Mouse (Mus musculus) midbrain, embryonic 14.5 days (tissue): ENCODE results near the gene Kyat1. TPM values are rescaled to one million over a fixed set of nuclear protein-coding genes. Genes with fewer than 3 reads are reported as not detected.
"Not testable (repeated sequence)": the region's sequence is repeated elsewhere in the genome, so short reads cannot be mapped to it uniquely, and the experiment has no call there.

ENCODE experiments used
- ATAC-seq: fragments of 200-750 bp; cut with Nextera tagmentation; 2 replicates; pipeline ENCODE4 v1.8.0; 2017; ENCODE audit warnings: moderate number of reproducible peaks, moderate library complexity; ENCODE audit not compliant: low FRiP score, low TSS enrichment
- DNase-seq: peaks from one replicate; pipeline ENCODE4 v3.0.0-alpha.2; 2015
- H3K27ac ChIP-seq: fragments of 300-500 bp; sonication (generic); replicated peaks from 2 replicates; pipeline ENCODE4 v1.5.1; 2014; ENCODE audit warnings: mild to moderate bottlenecking, low read depth, low read length, moderate library complexity
- H3K27me3 ChIP-seq: fragments of 300-500 bp; sonication (generic); 2 replicates; pipeline ENCODE4 v1.6.1; 2014; ENCODE audit warnings: low read length, control low read depth, mixed read lengths; ENCODE audit not compliant: control insufficient read depth, insufficient read depth
- H3K36me3 ChIP-seq: fragments of 300-500 bp; sonication (generic); 2 replicates; pipeline ENCODE4 v1.6.1; 2014; ENCODE audit warnings: low read length, control low read depth; ENCODE audit not compliant: control insufficient read depth, insufficient read depth
- H3K4me1 ChIP-seq: fragments of 300-500 bp; sonication (generic); 2 replicates; pipeline ENCODE4 v1.6.1; 2014; ENCODE audit warnings: mild to moderate bottlenecking, antibody characterized with exemption, low read length, control low read depth; ENCODE audit not compliant: control insufficient read depth, insufficient read depth
- H3K4me2 ChIP-seq: fragments of 300-500 bp; sonication (generic); 2 replicates; pipeline ENCODE4 v1.6.1; 2014; ENCODE audit warnings: mild to moderate bottlenecking, low read length, moderate library complexity
- H3K4me3 ChIP-seq: fragments of 300-500 bp; sonication (generic); replicated peaks from 2 replicates; pipeline ENCODE4 v1.5.1; 2014; ENCODE audit warnings: low read depth, low read length
- H3K9ac ChIP-seq: fragments of 300-500 bp; sonication (generic); replicated peaks from 2 replicates; pipeline ENCODE4 v1.6.1; 2014; ENCODE audit warnings: mild to moderate bottlenecking, low read length, moderate library complexity
- H3K9me3 ChIP-seq: fragments of 300-500 bp; sonication (generic); 2 replicates; pipeline ENCODE4 v1.6.1; 2016; ENCODE audit warnings: low read length, control low read depth, mixed read lengths; ENCODE audit not compliant: control insufficient read depth
- WGBS: fragments of 180-500 bp; shearing (Covaris S2); extraction: QIAGEN DNeasy Blood & Tissue Kit; methylation state at CpG from one replicate; pipeline ENCODE4 v1.1.7; 2014; 5-methylcytosine and 5-hydroxymethylcytosine counted together
- polyA plus RNA-seq: library from polyadenylated mRNA; unstranded; fragments of >200 nt; fragmentation: Nextera tagmentation; extraction: Ambion mirVana; gene quantifications from 2 replicates; pipeline ENCODE4 v1.2.1, GENCODE M21; 2014

Kyat1 gene
- polyA plus RNA-seq, 1 experiment from 2014 or later, result 15.3 TPM

DNA sequence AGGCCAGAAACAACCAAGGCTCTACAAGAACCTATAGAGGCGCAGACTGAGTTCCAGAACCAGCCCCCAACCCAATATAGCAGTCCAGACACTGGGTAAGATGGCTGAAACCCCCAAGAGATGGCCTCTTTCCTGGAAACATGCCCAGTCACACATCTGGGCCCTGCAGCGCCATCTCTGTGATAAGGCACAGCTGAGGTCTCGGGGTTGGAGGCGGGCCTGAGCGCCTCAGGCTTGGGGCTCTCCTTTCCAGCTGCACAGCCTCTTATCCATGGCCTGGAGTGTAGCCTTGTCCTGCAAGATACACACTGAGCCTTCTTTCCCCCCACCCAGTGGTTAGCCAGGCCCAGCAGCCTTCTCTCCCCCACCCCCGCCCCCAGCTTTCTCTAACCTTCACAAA is 20.4 kb downstream of the Kyat1 start:
- no peak for ATAC-seq
- no peak overlapping the region for H3K4me3 ChIP-seq
- no peak overlapping the region for H3K9ac ChIP-seq
- no peak overlapping the region for H3K27ac ChIP-seq
- H3K9me3 ChIP-seq, result no peaks in the 10 kb centered on the region
- H3K4me2 ChIP-seq, result no peak overlapping the region
- H3K27me3 ChIP-seq, result no peaks in the 10 kb centered on the region
- H3K4me1 ChIP-seq, result no peaks in the 10 kb centered on the region
- no peak for DNase-seq
- 0 out of 2 replicates have a peak, but pooled peaks cover 9% of the 10 kb centered on the region for H3K36me3 ChIP-seq
- 93% methylated on average over 6 of the region's 6 CpGs for WGBS

DNA sequence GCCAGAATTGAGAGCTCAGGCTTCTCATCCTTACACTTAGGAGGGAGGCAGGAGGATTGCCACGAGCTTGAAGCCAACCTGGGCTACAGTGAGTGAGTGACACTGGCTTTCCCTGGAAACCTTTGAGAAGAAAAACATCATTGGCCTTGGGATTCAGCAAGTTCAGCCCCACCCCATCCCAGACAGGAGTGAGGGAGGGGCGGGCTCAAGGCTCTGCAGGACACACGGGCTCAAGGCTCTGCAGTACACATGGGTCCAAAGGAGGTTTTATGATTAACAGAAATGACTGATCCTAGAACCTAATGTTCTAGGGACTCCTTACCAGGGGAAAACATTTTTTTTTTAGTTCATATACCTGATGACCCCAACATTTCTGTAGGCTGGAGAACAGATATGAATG is 21.9 kb downstream of the Kyat1 start:
- DNase-seq, result no peak

DNA sequence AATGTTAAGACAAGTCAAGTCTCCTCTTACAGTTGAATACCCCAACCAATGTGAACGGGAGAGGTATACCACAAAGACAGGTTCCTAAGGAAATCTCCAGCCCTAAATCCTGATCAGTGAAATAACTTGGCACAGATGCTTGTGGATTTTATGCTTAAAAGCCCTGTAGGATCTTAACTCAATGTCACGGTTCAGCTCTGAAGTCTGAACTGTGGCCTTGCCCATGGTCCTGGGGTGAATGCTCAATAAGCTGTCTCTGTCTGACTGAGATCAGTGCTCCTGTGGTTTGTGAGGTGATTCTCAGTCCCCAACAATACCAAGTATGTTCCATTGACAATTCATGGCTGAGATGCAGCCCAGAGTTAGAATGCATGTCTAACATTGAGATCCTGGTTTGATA is 23.2 kb downstream of the Kyat1 start:
- 84% methylated on average over 2 of the region's 2 CpGs for WGBS
- DNase-seq (no peak), ATAC-seq (no peak)

More for the DNA sequence above, 21.9 kb downstream of the Kyat1 start:
- Histone ChIP-seq H3K4me1 (no peaks in the 10 kb centered on the region), H3K4me2 (no peak overlapping the region), H3K4me3 (no peak overlapping the region), H3K27me3 (no peaks in the 10 kb centered on the region), H3K9me3 (no peaks in the 10 kb centered on the region), H3K36me3 (0 out of 2 replicates have a peak, but pooled peaks cover 9% of the 10 kb centered on the region), H3K9ac (no peak overlapping the region), H3K27ac (no peak overlapping the region)
- WGBS, result 74% methylated on average over 3 of the region's 3 CpGs
- ATAC-seq, result no peak

DNA sequence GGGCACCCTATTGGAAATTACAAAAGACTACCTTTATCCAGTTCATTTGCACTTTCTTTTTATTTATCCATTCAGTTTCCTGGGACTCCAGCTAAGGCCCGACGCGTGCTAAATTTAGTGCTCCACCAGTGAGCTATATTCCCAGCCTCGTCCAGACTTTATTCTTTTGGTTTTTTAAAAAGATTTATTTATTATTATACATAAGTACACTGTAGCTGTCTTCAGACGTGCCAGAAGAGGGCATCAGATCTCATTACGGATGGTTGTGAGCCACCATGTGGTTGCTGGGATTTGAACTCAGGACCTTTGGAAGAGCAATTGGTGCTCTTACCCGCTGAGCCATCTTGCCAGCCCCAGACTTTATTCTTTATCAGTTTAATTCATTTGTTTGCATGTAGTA is 26.9 kb downstream of the Kyat1 start:
- not testable (repeated sequence) for H3K27me3 ChIP-seq, H3K9ac ChIP-seq, H3K9me3 ChIP-seq, H3K27ac ChIP-seq, H3K4me1 ChIP-seq, DNase-seq
- 0 out of 2 replicates have a peak, but pooled peaks have one; percentile 7 for ATAC-seq
- peak overlapping the region; percentile 71 for H3K4me3 ChIP-seq
- peak overlapping the region; percentile 88 for H3K4me2 ChIP-seq
- WGBS, result 43% methylated on average over 7 of the region's 7 CpGs
- H3K36me3 ChIP-seq, result peaks cover 29% of the 10 kb centered on the region

More for the DNA sequence above, 23.2 kb downstream of the Kyat1 start:
- Histone ChIP-seq H3K36me3 (0 out of 2 replicates have a peak, but pooled peaks cover 9% of the 10 kb centered on the region), H3K4me2 (no peak overlapping the region), H3K9ac (no peak overlapping the region), H3K9me3 (no peaks in the 10 kb centered on the region), H3K27ac (no peak overlapping the region), H3K27me3 (no peaks in the 10 kb centered on the region), H3K4me3 (no peak overlapping the region), H3K4me1 (peaks cover 4% of the 10 kb centered on the region)

DNA sequence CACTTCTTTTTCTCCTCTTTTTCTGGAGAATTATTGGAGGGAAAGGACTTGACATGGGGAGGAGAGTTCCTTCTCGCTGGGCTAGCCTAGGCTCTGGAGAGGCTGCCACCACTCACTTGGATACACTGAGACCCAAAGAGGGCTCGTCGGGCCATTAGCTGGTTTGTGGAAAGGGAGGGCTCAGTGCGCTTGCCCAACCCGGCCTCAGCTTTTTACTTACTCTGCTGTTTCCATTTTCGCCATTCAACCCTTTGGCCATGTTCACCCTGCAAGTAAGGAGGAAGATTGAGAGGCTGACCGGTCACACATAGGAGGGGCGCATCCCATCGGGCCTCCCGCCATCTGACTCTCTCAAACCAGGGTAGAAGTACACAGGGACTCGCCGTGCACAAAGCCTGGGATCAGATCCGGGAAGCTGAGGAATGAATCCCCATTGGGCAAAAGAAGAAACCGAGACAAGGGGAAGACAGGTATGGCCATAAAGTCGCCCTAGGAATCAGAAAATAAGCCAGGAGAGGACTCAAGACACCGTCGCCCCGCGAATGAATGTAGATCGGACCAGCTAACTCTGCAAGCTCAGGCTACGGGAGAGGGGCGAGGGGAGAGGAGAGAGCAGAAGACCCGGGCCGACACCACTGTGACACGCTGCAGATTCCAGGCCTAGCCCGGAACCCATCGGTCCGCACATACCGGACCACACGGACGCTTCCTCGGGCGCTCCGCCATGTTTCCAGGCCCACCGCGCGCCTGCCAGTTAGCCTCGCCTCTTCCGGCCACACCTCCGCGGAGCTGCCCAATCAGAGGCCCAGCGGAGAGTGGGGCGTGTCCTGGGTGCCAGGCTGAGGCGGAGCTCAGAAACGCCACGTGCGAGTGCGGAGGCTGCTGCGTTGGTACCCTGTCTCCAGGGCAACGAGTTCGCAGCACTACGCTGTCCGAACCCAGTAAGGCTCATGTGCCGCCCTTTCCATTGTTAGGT is 27.7 kb downstream of the Kyat1 start, which contains the start of gene Spout1:
Gene Spout1 (minus strand): TSS at position 760 of the 976 bp plus-strand sequence.
- peak within 1 kb of the TSS; percentile 88 for H3K4me2 ChIP-seq
- H3K27ac ChIP-seq, result no peak within 1 kb of the TSS
- H3K4me1 ChIP-seq, result peaks cover 7% of the 10 kb centered on the region
- peak within 1 kb of the TSS; percentile 71 for H3K4me3 ChIP-seq
- no peaks in the 10 kb centered on the region for H3K27me3 ChIP-seq
- H3K9me3 ChIP-seq, result no peaks in the 10 kb centered on the region
- 4% methylated on average over 54 of the region's 54 CpGs for WGBS
- DNase-seq (peak; percentile 98), ATAC-seq (peak; percentile 98)
- peaks cover 36% of the 10 kb centered on the region for H3K36me3 ChIP-seq
- peak within 1 kb of the TSS; percentile 73 for H3K9ac ChIP-seq

DNA sequence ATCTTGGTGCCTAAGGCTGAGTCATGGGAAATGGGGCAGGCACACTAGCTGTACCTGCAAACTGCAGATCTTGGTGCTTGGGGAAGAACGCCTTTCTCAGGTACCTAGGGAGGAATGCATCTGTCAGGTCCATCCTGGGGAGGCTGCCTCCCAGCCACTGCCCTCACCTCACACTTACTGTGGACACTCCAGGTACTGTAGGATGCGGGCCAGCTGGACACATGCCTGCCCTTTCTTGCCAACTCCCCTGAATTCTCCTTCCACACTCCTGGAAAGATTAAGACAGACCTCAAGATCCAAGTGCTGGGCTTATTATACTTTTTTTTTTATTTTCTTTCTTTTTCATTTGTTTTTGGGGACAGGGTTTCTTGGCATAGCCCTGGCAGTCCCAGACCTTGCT is 29.1 kb downstream of the Kyat1 start:
- H3K4me2 ChIP-seq, result no peak overlapping the region
- no peak overlapping the region for H3K9ac ChIP-seq
- H3K36me3 ChIP-seq, result peaks cover 39% of the 10 kb centered on the region
- no peaks in the 10 kb centered on the region for H3K9me3 ChIP-seq
- H3K4me3 ChIP-seq, result no peak overlapping the region
- no peak for DNase-seq
- H3K4me1 ChIP-seq, result peaks cover 12% of the 10 kb centered on the region
- 100% methylated on average over 2 of the region's 2 CpGs for WGBS
- no peak for ATAC-seq
- H3K27ac ChIP-seq, result no peak overlapping the region
- no peaks in the 10 kb centered on the region for H3K27me3 ChIP-seq

DNA sequence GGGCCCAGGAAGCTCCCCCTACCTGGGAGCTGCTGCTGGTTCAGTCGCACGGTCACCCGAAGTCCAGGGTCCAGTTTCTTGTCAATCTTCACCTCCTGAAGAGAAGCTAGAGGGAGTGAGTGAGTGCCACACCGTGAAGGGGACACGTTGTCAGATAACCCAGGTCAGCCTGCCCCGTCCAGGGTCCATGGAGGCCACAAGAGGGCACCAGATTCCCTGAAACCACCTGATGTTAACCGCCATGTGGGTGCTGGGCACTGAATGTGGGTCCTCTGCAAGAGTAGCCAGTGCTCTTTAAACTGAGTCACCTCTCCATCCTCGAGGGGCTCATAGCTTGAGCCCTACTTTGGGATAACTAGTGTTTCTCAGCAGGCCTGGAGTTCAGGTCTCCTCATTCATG is 29.8 kb downstream of the Kyat1 start:
- no peak overlapping the region for H3K27ac ChIP-seq
- H3K27me3 ChIP-seq, result no peaks in the 10 kb centered on the region
- 88% methylated on average over 8 of the region's 8 CpGs for WGBS
- no peak overlapping the region for H3K4me3 ChIP-seq
- no peaks in the 10 kb centered on the region for H3K9me3 ChIP-seq
- H3K4me2 ChIP-seq, result no peak overlapping the region
- DNase-seq, result no peak
- H3K9ac ChIP-seq, result no peak overlapping the region
- peaks cover 12% of the 10 kb centered on the region for H3K4me1 ChIP-seq
- H3K36me3 ChIP-seq, result peaks cover 39% of the 10 kb centered on the region
- no peak for ATAC-seq

DNA sequence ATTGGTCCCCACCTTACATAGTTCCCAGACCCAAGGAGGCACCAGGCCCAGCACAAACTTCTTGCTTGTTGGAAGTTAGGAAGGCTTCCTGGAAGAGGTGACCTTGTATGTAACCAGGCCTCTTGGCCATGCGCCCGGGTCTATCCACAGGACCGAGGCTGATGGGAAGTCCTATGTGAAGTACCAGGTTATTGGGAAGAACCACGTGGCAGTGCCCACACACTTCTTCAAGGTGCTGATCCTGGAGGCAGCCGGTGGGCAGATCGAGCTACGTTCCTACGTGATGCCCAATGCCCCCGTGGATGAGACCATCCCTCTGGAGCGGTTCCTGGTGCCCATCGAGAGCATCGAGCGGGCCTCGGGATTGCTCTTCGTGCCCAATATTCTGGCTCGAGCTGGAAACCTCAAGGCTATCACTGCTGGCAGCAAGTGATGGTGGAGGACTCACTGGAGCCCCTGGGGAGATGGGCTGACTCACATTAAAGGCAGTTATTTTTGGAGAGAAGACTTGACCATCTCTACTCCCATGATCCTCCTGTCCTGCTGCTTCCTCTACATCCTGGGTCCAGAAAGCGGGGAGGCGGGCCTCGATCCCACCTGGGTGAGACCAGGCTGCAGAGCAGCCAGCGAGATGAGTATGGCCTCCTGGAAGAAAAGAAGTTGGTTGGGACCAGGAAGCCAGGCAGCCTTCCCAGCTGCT is 32.0 kb downstream of the Kyat1 start:
- no peak for ATAC-seq
- Histone ChIP-seq H3K4me1 (peaks cover 12% of the 10 kb centered on the region), H3K27ac (no peak overlapping the region)

More for the DNA sequence above, 32.0 kb downstream of the Kyat1 start:
- DNase-seq, result no peak
- 96% methylated on average over 20 of the region's 20 CpGs for WGBS
- Histone ChIP-seq H3K36me3 (peaks cover 39% of the 10 kb centered on the region), H3K9me3 (no peaks in the 10 kb centered on the region), H3K4me3 (no peak overlapping the region), H3K9ac (no peak overlapping the region), H3K27me3 (no peaks in the 10 kb centered on the region), H3K4me2 (no peak overlapping the region)
